Mouse (Mus musculus) CD4-positive, CD25-positive, alpha-beta regulatory T cell, adult 4 months (primary cell): ENCODE measurements around the gene Armc2. TPM values are rescaled to one million over a fixed set of nuclear protein-coding genes. Genes with fewer than 3 reads are reported as not detected.
A peak's percentile ranks its signal among the peaks of the same experiment; 100 is the strongest.

ENCODE experiments used
- ATAC-seq: one replicate; pipeline ENCODE4 v1.8.0; 2017
- polyA plus RNA-seq, 2 experiments: library from polyadenylated mRNA; unstranded; fragments of 100-300 nt; shearing (Covaris generic); gene quantifications; one replicate each; pipeline ENCODE4 v1.2.1; 2017

The Armc2 gene
- polyA plus RNA-seq, 2 experiments from 2014 or later: 0.48 to 0.56 TPM

DNA sequence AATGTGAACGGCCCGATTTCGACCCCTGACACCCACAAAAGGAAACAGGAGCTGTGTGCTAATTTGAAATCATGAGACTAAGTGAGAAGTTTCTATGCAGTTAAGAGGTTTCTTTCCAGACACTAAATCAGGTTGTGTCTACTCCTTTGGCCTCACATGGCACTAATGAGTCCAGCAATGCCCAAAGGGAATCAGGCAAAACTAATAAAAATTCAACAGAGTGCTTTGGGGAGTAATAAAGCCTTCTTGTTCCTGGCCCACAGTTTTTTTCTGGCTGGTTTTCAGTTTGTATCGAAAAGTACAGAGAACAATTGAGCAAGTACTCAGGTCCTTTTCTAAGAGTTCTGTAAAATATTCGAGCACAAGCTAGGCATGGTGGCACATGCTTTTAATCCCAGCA is 4.2 kb downstream of the Armc2 start:
- no peak for ATAC-seq

DNA sequence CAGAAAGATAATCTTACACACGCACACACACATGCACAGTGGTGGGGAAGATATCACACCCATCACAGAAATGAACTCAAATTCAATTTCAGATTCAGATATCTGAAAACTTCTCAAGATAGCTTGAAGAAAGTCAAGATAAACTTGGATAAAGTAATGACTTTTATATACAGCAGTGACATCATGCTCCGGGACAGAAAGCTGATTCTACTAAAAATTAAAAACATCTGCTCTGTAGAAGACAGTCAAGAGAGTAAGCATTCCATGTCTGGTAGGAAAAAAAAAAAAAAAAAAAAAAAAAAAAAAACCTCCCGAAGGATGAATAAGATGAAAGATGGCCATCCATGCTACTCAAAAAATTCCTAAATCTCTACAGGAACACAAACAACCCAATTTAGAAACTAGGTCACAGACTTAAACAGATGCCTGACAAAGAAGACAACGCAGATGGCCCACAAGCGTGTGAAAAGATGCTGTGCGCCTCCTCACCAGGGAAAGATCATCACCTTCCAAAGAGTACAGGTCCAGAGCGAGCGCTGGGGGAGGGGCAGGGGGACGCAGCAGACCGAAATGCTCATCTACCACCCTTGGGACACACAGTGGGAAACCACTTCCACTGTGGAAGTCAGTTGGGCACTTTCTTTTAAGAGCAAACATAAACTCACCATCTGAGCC is 7.3 kb downstream of the Armc2 start:
- ATAC-seq: no peak

DNA sequence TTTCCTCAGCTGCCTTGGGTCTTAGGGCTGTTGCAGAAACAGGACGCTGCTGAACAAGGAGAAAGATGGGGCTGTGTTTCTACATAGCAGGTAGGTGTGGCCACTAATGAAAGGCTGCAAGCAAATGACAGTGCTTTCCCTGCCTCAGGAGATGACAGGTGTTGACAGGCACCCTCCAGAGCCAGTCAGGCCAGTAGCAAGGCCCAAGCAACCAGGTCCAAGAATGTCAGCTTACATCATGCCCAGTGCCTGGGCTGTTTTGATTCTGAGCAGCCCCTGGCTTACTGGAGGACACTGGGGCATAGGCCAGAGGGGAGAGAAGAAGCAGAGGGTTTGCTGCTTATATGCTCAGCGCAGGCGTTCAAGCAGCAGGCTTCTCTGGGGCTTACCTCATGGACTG is 13.0 kb downstream of the Armc2 start:
- ATAC-seq: no peak

DNA sequence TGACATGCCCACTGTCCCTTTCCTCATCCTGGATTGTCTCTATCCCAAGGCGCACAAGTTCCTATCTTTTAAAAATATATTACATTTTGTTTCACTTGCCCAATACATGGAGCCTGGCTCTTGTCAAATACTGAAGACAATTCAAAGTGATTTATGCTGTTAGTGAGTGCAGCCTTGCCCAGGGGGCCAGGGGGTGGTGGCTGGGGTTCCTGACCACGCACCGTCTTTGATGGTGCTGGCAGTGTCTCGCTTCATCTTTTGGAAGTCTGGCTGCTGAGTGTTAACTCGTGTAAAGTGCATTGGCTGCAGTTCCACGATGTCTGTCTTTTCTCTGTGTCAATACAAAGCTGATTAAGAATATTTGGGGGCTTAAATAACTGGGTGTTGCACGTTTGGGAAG is 13.6 kb downstream of the Armc2 start:
- no peak for ATAC-seq

DNA sequence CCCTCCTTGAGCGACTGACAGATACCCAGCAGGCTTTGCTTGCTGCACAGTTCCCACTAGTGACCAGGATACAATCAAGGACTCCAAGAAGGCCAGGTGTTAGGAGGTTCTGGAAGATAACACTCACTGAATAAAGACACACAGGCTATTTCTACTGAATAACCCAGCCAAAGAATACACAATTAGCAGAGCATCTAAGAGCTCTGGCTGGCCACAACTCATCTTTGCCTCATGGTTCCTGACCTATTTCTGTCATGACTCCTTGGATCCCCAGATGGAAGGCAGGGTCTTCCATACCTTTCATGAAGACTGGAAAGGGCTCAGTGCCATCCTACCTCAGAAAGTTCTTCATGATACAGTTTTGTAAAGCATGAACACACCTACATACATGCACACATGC is 14.2 kb downstream of the Armc2 start:
- no peak for ATAC-seq

DNA sequence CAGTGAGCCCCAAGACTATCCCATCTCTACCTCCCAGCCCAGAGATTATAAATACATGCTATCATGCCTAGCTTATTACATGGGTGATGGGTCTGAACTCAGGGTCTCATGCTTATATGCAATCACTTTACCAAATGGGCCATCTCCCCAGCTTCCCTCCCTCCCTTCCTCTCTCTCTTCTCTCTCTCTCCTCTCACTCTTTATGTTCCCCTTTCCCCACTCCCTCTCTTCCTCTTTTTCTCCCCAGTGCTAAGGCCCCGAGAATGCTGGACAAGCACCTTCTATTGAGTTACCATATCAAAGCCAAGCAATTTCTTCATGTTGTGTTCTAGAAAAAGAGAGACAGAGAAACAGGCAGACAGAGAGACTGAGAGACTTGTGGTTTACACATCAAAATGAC is 14.7 kb downstream of the Armc2 start:
- ATAC-seq: no peak

DNA sequence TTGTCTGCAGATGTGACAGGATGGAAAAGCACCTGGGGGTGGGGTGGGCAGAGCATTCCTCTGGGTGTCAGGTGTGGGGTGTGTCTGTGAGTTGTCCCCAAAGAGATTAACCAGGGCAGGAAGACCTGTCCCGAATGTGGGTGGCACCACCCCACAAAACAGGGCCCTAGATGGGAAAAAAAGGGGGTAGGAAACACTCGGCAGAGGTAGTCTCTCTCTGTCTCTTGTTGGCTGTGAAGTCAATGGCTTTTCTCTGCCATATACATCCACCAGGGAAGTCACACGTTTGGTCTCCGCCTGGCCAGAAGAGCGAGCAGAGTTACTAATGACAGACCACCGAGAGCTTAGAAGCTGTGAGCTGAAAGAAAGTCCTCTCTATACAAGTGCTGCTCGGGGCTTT is 15.8 kb downstream of the Armc2 start:
- ATAC-seq: no peak

DNA sequence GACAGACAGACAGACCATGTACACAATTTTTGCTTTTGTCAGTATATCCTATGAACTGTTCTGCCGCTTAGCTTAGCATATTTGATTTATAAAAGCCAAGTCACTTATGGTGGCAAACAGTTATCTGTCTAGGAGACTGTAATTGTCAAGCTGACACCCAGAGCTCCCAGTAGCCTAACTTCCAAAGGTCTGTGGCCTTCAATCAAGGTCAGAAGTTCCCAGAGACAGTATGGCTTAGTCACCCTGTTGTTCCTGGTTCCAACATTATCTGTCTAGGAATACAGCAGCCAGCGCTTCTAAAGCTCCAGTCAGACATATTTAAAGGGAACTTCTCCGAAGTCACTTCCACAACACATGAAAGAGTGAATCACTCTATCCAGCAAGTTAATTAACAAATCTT is 17.0 kb downstream of the Armc2 start:
- no peak for ATAC-seq

DNA sequence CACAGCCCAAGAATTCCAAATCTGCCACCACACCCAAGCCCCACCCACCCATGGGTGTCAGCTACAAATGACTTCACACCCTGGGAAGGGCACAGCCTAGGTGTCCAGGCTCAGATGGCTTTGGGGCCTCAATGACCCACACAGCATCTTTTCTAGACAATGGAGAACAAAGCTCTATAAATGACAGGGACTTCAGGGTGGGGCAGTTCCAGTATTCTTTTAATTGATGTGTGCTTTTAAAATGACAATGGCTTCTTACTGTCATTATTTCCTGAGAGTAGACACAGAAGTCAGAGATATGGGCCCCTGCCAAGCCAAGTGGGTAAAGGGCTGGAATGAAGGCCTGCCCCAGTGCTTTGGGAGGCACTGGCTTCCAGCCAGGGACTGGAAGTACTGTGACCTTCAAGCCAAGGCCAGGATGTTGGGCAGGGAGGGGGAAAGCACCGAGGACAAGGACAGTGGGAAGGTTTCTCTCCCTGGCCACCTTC is 20.5 kb downstream of the Armc2 start:
- ATAC-seq: no peak

DNA sequence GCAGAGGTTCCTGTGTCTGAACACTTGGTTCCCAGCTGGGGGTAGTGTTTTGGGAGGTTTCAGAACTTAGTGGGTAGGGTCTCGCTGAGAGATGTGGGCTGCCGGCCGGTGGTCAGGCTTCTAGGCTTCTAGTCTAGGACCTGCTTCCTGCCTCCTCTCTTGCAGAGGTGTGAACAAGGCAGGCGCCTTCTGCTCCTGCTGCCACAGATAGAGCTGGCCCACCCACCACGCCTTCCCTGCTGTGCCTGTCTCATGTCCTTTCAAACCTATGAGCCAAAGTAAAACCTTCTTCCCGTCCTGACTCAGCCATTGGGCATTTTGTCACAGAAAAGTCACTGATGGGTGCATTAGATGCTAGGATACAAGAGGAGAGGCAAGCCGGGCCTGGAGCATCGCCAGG is 22.1 kb downstream of the Armc2 start:
- ATAC-seq: no peak

DNA sequence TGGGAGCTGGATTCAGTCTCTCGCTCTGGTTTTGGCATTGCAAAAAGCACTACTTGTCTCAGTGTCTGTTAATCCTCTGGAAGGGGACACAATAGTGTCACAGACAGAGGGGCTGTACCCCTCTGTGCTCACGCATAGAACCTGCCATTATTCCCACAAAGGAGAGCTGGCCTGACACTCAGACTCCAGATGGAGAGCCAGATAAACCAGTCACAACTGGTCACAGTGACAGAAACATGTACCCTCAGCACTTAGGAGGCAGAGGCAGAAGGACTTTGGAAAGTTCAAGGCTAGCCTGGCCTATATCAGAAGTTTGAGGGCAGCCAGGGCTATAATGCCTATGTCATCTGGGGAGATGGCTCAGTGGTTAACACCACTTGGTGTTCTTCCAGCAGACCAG is 23.2 kb downstream of the Armc2 start:
- ATAC-seq: no peak

DNA sequence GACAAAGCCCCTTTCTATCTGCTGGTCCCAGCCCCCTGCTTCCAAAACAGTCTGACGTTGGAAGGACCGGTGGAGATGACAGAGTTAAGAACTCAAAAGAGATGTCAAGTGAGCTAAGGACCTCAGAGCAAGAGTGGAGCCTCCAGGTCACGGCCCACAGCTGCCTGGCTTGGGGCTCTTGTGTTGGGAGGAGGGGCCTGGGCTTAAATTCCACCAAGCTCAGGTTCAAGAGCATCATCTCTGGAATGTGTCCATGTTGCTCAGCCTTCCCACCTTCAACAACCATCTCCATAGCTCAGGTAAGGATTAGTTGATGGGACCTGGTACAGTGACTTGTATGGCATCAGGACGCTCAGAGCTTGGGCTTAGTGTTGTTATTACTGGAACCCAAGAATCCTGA is 23.7 kb downstream of the Armc2 start:
- ATAC-seq: no peak

DNA sequence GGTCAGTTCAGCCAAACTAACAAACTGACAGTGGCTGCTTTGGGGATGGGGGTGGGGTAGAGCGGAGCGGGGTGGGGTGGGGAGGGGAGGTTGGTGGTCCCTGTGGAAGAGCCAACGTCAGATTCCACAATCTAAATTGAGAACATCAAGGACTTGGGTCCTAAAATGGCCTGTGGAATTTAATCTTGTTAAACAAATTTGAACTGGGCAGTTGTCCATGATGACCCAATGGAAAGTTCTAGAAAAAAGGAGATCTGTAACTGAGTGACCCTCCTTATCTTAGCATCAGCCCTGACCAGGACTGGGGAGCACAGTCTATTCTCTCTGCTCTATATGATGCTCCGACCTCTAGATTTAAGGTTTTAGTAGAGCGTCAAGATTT is 26.2 kb downstream of the Armc2 start:
- ATAC-seq: no peak

DNA sequence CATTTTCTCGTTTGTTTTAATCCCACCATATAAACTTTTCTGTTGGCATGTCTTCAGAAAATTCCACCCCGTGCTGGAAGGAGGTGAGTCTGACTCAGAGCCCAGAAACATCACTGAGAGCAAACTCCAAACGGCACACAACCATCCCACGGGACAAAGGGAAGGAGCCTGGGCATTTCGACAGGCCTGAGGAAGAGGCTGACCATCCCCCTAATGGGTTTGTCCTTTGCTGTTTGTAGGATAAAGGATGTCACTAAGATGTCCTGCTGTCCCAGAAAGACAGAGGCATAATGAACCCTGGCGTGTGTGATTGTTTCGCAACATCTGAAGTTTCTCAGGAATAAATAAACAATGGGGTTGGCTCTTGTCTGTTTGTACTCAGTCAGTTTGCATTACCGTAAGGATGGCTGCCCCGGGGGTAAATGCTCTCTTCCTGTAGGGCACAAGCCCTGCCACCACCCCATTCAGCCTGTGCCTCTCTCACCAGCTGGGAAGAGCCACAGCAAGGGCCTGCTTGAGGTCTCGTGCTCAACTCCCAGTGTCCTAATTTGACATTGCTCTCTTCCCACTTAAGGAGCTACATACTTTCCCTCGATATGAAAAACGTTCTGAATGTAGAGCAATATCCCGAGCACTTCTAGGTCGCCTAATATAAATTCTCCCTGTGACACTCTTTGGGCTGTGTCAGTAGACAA is 26.7 kb downstream of the Armc2 start:
- ATAC-seq: no peak

DNA sequence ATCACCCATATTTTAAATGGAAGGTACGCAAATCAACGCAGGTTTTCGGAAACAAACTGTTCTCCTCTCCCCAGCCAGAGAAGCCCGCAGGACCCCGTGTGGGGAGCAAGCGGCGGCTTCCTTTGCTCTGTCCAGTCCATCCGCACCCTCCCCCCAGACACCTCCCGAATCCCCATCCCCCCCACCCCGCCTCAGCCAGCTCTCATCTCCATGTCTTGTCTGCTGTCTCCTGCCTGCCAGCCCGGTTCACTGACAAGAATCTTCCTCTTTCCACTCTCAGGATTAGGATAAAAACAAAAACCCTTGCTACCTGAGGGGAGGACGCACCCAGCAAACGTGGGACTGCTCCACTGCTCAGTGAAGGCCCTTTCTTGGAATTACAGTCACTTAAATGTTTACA is 27.3 kb downstream of the Armc2 start:
- no peak for ATAC-seq

DNA sequence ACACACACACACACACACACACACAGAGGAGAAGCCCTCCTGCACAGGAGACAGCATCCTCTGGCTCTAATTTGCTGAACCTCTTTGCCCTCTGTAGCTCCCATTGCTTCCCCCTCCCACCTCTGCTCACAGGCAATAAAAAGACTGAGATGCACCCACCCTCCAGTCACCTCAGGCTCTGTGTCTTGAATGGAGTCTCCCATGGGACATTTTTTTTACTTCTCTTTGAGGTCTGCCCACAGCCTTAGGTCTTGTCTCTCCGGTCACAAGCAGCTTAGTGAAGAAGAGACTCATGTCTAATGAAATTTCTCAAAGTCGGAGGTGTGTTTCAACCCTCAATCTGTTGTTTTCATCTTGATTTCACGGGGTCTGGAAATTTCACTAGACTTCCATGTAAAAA is 29.3 kb downstream of the Armc2 start:
- ATAC-seq: no peak

DNA sequence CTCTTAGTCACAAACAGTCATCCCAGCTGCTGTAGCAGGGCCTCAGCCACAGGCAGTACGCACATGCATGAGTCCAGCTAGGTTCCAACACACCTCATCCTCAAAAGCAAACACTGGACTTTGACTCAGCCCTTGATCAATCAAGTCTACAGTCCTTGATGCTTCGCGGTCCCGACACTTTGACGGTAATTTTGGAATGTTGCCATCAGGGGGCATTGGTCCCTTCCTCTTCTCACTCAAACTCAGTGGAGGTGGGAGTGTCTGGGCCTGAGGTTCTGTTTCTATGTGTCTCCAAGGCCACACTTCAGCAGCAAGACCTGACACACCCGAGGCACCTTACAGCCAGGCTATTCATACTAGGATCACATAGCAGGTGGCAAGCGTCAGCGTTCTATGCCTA is 32.1 kb downstream of the Armc2 start:
- no peak for ATAC-seq

DNA sequence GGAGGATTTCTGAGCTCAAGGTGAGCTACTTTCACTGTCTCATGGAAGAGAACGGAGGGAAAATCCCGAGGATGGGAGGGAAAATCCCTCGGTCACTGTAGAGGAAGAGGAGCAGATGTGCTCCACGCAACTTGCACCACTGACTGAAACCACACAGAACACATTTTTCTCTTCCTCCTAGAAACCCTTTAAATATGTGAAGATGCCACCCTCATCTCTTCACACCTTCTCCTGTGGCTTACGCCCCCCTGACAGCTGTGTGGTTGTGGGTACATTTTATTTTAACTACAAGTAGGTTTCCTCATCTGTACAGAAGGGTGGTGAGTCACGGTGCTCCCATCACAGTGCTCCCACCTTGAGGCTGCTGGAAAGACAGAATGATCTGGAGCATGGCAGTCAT is 34.0 kb downstream of the Armc2 start:
- no peak for ATAC-seq

DNA sequence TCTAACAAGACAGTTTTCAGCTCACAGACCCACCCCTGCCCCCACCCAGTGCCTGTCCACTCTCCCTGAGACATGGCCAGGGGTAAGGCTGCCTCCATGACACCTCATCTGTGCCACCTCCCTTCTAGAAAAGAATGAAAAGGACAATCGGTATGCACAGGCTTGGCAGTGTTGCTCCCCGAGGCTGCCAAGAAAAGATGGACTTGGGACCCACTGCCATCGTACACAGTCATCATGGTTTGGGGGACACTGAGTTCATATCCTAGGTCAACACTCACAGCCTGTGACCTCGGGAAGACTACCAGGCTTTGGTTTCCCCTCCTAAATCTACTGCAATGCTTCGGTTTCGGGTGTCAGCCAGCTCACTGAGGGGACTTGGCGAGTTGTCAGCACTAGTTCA is 35.4 kb downstream of the Armc2 start:
- ATAC-seq: no peak

DNA sequence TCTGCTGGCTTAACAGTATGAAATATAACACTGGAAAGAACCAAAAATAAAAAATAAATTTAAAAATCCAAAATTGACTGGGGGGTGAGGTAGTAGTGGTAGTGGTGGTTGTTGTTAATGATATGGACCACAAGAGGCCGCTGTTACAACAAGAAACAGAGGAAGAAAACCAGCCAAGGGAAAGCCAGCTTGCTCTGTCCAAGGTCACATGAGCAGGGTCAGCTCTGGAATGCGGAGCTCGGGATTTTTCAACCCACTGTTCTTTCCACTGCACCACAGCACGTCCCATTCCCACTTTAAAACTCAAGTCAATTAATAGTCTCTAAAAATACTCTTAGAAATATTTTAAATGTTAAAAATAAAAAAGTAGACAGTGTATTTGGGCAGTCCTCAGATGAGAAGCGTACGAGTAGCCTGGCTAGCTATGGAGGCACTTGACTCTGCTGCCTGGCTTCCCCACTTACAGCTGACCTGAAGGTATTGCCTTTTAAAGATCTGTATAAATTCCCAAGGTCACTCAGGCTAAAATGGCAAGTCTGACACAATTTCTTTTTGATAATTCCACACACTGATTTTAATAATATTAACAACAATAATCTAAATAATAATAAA is 37.4 kb downstream of the Armc2 start:
- ATAC-seq: peak; percentile 71

DNA sequence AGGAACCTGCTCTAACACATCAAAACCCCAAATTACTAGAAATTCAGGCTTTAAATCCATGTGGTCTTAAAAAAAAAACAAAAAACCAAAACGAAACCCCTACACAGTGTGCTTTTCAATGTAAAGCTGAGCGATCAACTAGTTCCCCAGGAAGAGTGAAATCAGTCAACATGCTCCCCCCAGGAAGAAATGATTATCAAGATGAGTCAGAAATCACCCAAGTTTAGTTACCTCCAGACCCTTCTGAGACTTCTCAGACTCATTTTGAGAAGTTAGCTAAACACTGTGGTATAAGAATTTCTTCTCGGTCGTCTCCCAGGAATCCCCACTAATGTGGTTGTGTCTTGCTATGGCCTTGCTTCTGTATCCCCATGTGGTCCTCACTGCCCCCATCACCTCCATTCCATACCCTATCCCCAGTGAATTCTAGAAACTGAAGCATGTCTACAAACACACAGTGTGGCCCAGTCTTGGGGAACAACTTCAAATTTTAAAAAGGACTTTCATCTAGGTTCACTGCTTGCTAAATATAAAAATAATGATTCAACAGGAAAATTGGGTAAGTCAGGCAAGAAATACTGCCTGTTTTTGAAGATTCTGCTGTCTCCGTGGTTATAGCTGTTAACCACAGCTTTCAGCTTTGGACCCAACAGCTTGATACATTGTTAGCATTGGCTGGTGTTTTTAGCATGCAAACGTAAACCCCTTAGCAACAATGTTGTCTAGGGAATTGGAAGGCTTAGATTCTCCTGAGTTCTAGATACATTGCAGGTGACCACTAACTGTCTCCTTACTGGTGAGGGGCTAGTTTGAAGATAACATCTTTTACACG is 39.6 kb downstream of the Armc2 start:
- ATAC-seq: peak; percentile 57

DNA sequence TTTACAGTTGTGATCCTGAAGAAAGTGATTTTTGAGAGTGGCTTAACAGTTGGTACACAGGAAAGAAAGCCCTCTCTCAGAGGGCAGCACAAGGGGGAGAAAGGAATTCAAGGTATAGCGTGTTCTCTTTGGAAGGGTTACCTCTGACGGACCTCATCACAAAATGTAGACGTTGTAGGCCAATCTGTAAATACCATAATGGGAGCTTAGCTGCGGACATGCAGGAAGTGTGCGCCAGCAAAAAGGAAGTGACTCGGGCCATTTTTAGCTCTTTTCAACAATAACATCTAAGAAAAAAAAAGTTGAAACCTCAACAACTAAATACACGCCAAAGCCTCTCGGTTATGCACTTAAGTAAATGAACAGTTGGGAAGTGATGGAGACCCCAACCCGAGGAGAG is 45.6 kb downstream of the Armc2 start:
- ATAC-seq: peak; percentile 39

DNA sequence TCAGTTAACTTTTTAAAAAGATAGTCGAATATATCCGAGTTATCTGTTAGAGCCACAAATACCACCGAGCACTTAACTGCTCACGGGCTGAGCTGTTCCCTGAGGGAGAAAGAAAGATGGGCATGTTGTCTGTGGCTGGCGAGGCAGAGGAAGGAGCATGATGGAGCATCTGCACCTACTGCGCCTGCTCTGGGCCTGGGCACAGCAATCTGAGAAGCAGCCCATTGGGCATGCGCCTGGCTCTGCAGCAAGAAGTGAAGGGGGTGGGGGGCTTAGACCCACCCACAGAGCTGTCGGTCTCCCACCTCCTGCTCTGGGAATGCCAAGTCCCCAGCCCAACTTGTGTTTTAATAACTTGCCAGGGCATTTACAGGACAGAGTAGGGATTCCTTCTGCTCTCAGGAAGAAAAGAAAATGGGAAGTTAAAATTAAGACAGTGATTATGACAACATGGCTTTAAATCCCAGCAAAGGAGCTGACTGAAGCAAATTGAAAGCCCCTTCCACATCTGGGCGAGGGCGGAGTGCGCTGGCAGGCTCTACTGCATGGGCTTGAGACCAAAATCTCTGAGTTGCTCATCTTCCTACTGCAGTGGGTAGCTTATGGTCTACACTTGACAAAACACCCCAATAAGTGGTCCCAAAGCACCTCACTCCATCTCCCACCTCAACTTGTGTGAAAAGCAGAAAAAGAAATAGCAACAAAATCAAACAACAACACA is 50.2 kb downstream of the Armc2 start:
- no peak for ATAC-seq
